Mouse (Mus musculus): ENCODE measurements around the gene Rnf146. TPM values are rescaled to one million over a fixed set of nuclear protein-coding genes. Genes with fewer than 3 reads are reported as not detected.
A peak's percentile ranks its signal among the peaks of the same experiment; 100 is the strongest.
"Not testable (repeated sequence)": the region's sequence is repeated elsewhere in the genome, so short reads cannot be mapped to it uniquely, and the experiment has no call there.

The Rnf146 gene
- total RNA-seq (2021): 10 to 100 TPM; 96.5 to 99.6 TPM
- long read RNA-seq, experiment 1, full-length matches to known transcripts: 9 of 14 reads
- long read RNA-seq, experiment 1, partial matches to known transcripts: 3 of 14 reads
- long read RNA-seq, experiment 1, other reads (novel, unspliced or antisense): 2 of 14 reads
- long read RNA-seq, experiment 2, full-length matches to known transcripts: 9 of 13 reads
- long read RNA-seq, experiment 2, partial matches to known transcripts: 1 of 13 reads
- long read RNA-seq, experiment 2, other reads (novel, unspliced or antisense): 3 of 13 reads

DNA sequence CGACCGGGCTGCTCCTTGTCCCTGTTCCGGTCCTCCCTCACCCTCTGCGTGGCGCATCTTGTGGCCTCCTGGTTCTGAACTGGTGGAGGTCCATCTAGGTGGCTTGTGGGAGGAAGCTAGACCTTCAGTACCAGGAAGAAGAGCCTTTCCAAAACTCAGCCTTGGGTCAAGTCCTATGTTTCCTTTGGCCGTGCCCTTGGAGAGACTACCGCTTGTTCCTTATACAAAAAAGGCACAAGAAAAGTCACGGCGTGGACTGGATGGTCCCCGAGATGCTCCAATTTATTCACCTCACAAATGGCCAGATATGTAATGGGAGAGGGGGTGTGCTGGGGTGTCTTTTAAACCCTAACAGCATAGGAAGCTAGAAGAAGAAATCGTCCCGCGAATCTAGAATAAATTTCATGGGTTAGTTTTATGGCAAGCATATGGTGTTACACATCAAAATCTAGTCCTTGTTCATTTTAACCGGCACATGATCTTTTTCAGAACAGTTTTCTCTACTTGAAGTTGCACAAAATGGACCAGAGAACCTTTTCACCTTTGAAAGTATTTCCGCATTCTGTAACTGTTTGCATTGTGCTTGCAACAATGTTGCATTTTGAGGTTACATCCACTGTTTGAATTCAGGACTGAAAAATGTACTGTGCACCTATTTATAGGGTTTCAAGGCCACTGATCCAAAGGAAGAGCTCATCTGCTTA is at the start of gene Rnf146:
Rnf146 (minus strand) TSS at position 246 of the 704 bp plus-strand sequence.
- no peak for DNase-seq (ENCODE audit: low spot score in 2 of 2)

- no peak for DNase-seq (ENCODE audit: low spot score in 2 of 2)
Measured at GRCm38 (mm10) chr10:29402656-29403268, 40.5 kb upstream of the Rnf146 start.

GRCm38 (mm10) chr10:29394890-29395289 is 32.6 kb upstream of the Rnf146 start:
- not testable (repeated sequence) for DNase-seq (ENCODE audit: low spot score in 2 of 2)

- no peak for DNase-seq (ENCODE audit: low spot score in 2 of 2)
Measured at GRCm38 (mm10) chr10:29381558-29381957, 19.3 kb upstream of the Rnf146 start.

DNA sequence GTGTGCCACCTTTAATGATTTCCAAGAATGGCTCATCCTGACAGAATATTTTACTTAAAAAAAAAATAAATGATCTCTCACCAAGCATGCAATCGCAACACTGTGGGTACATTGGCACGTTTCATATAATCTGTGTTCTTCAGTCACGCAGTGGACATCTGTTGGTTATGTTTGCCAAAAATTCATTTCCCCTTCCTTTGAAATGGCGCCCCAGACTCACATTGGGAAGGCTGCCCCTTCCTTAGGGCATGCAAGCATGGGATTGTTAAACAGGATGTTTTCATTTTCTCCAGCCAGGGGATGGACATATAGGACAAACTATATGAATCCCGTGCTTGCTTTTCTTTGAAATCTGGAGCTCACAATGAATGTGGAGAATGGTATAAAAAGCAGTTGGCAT is 11.8 kb upstream of the Rnf146 start:
- DNase-seq (ENCODE audit: low spot score in 2 of 2): peak; percentile 49 to 52

- DNase-seq (ENCODE audit: low spot score in 2 of 2): peak; percentile 87 to 88
Measured at GRCm38 (mm10) chr10:29361464-29362196, 612 bp downstream of the Rnf146 start.

- no peak for DNase-seq (ENCODE audit: low spot score in 2 of 2)
Measured at GRCm38 (mm10) chr10:29361095-29361463, 1.2 kb downstream of the Rnf146 start.

- peak in 1 of 2 experiments; percentile 66 for DNase-seq (ENCODE audit: low spot score in 2 of 2)
Measured at GRCm38 (mm10) chr10:29354183-29354582, 8.1 kb downstream of the Rnf146 start.

GRCm38 (mm10) chr10:29352575-29352974 is 9.7 kb downstream of the Rnf146 start:
- no peak for DNase-seq (ENCODE audit: low spot score in 2 of 2)

GRCm38 (mm10) chr10:29351420-29351819 is 10.8 kb downstream of the Rnf146 start:
- no peak for DNase-seq (ENCODE audit: low spot score in 2 of 2)

DNA sequence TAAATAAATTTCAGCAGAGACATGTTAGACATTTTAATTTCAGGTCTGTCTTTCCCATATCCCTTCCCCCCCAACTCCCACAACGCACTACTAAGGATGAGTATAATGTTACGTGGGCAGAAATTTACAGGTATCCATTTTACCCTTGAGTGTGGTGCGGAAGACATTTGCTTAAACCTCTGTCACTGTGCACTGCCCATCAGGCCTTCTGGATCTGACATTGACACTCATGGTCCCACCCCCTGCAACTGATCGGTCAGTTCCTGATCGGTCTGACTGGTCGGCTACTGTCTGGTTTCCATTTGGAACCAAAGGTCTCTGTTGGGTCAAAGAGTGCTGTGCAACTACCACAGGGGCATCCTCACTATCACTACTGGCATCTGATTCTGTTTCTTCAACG is 15.6 kb downstream of the Rnf146 start:
- no peak for DNase-seq (ENCODE audit: low spot score in 2 of 2)

DNA sequence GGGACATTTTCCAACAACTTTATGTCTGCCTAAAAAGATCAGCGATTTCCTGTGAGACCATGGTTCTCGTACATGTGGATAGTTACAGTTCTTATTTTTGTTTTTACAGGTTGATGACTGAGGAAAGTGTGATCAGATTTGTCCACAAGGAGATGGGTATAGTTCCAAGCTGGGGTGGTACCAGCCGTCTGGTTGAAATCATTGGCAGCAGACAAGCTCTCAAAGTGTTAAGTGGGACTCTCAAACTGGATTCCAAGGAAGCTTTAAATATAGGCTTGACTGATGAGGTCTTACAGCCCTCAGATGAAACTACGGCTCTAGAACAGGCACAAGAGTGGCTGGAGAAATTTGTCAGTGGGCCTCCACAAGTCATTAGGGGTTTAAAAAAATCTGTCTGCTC is 18.0 kb downstream of the Rnf146 start:
- DNase-seq (ENCODE audit: low spot score in 2 of 2): no peak

DNA sequence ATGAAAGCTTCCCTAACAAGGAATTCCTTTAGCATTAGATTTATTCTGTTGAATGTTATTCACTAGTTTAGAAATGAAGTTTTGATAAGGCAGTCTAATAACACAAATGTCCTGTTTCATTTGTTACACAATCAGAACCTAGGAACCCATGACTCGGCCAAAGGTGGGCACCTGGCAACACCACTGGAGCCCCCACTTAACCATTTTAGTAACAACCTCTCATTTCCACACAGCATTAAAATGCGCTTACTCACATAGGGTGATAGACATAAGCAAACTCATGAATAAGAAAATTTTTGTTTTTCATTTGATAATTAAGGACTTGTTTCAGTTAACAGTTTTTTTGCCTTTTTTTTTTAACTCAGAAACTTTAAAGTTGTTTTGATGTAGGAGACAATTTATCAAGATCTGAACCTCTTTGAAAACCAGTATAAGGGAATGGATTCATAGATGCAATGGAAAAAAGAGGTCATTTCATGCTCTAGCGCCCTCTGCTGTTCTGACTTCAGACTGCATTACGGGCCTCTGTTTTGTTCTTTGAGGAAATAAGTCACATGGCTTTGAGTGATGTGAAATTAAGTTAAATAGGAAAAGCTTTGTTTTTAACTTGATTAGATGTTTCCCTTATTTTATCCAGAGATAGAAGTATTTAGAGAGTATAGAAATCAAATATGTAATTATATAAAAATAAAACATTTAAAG is 23.7 kb downstream of the Rnf146 start:
- DNase-seq (ENCODE audit: low spot score in 2 of 2): peak; percentile 54 to 66

DNA sequence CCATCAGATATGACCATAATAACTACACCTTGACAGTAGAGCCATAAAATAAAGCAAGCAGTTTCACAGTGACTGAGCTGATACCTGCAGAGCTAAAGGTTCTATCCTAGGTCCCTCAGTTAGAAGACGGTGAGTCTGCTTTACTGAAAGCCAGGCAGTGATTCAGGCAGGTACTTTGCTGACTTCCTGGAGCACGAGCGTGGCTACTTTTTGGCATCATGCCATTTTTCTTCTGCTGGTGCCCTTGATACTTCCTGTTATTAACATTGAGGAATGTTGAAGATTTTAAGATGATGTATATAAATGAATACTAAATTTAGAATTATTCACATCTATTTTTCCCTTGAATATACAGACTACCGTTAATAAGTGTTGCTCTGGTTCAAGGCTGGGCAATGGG is 28.4 kb downstream of the Rnf146 start:
- DNase-seq (ENCODE audit: low spot score in 2 of 2): no peak

- DNase-seq (ENCODE audit: low spot score in 2 of 2): no peak
Measured at GRCm38 (mm10) chr10:29324817-29325216, 37.4 kb downstream of the Rnf146 start.

- no peak for DNase-seq (ENCODE audit: low spot score in 2 of 2)
Measured at GRCm38 (mm10) chr10:29313905-29314304, 48.3 kb downstream of the Rnf146 start.

DNA sequence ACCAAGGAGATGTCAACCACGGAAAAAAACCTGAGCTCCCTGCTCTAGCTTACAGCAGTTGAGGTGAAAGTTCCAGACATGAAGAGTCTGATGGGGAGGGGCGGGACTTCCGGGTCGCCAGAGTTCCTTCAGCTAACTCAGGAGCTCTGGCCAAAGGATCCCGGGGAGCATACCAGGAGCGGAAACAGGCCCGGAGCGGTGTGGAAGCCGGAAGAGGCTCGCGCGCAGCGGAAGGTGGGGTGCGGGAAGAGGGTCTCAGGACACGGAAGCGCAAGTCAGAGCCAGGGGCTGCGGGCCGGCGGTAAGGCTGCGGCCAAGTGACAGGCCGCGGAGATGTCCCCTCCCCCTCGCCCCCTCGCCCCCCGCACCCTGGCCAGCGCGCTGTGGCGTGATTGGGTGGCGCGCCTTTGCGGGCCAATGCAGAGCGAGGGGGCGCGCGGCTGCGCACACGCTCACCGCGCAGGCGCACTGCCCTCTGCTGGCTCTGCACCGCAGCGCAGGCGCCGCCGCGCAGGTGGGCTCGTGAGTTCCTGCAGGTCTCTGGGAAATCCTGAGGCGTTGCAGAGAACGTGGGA is 49.1 kb downstream of the Rnf146 start, which contains the start of gene Echdc1:
Echdc1 (plus strand) TSS at position 103 of the 575 bp plus-strand sequence.
- DNase-seq (ENCODE audit: low spot score in 2 of 2): peak; percentile 75 to 86

GRCm38 (mm10) chr10:29311480-29312219 is 50.6 kb downstream of the Rnf146 start:
- DNase-seq (ENCODE audit: low spot score in 2 of 2): no peak

- DNase-seq (ENCODE audit: low spot score in 2 of 2): no peak
Measured at GRCm38 (mm10) chr10:29302230-29302629, 60.0 kb downstream of the Rnf146 start.
